Mouse (Mus musculus) midbrain, embryonic 13.5 days (tissue): Measurements from ENCODE around the gene Slc27a1. TPM values are rescaled to one million over a fixed set of nuclear protein-coding genes. Genes with fewer than 3 reads are reported as not detected.

Experiments
- ATAC-seq: fragments of 200-750 bp; cut with Nextera tagmentation; 2 replicates; pipeline ENCODE4 v1.8.0; 2017; ENCODE audit warnings: mild to moderate bottlenecking, moderate TSS enrichment, moderate library complexity
- H3K27ac ChIP-seq: fragments of 300-500 bp; sonication (generic); 2 replicates; pipeline ENCODE4 v1.5.1; 2015; ENCODE audit warnings: inconsistent platforms, mild to moderate bottlenecking, moderate library complexity
- H3K27me3 ChIP-seq: fragments of 300-500 bp; sonication (generic); 2 replicates; pipeline ENCODE4 v1.6.1; 2015; ENCODE audit warnings: mild to moderate bottlenecking, inconsistent platforms
- H3K36me3 ChIP-seq: fragments of 300-500 bp; sonication (generic); 2 replicates; pipeline ENCODE4 v1.6.1; 2015; ENCODE audit warnings: mild to moderate bottlenecking, inconsistent platforms
- H3K4me1 ChIP-seq: fragments of 300-500 bp; sonication (generic); replicated peaks from 2 replicates; pipeline ENCODE4 v1.6.1; 2015; ENCODE audit warnings: inconsistent platforms
- H3K4me2 ChIP-seq: fragments of 300-500 bp; sonication (generic); replicated peaks from 2 replicates; pipeline ENCODE4 v1.6.1; 2015; ENCODE audit warnings: moderate library complexity, mild to moderate bottlenecking, inconsistent platforms
- H3K4me3 ChIP-seq: fragments of 300-500 bp; sonication (generic); replicated peaks from 2 replicates; pipeline ENCODE4 v1.5.1; 2015; ENCODE audit warnings: mild to moderate bottlenecking, inconsistent platforms
- H3K9ac ChIP-seq: fragments of 300-500 bp; sonication (generic); replicated peaks from 2 replicates; pipeline ENCODE4 v1.6.1; 2015; ENCODE audit warnings: mild to moderate bottlenecking, inconsistent platforms
- H3K9me3 ChIP-seq: fragments of 300-500 bp; sonication (generic); 2 replicates; pipeline ENCODE4 v1.6.1; 2016; ENCODE audit warnings: mild to moderate bottlenecking, inconsistent platforms
- WGBS: fragments of 180-500 bp; shearing (Covaris S2); methylation state at CpG from one replicate; pipeline ENCODE4 v1.1.7; 2015; 5-methylcytosine and 5-hydroxymethylcytosine counted together
- microRNA-seq: library from miRNA; unstranded; fragments of <30 nt; microRNA quantifications from one replicate; pipeline ENCODE4, GENCODE M21; 2016
- polyA plus RNA-seq: library from polyadenylated mRNA; unstranded; fragments of >200 nt; fragmentation: Nextera tagmentation; extraction: Ambion mirVana; gene quantifications from 2 replicates; pipeline ENCODE4 v1.2.1, GENCODE M21; 2015

Slc27a1 gene
- polyA plus RNA-seq, 1 experiment from 2014 or later: 58.7 TPM

GRCm38 (mm10) chr8:71630761-71631160 lies 62.1 kb downstream of the Slc27a1 start:
- 0 out of 2 replicates have a peak, but pooled peaks cover 2% of the 10 kb centered on the region for H3K9me3 ChIP-seq
- peaks cover 62% of the 10 kb centered on the region for H3K27me3 ChIP-seq
- 88% methylated on average over 6 of the region's 6 CpGs for WGBS
- peaks cover 17% of the 10 kb centered on the region for H3K36me3 ChIP-seq
- no peak overlapping the region for H3K4me2 ChIP-seq
- no peak overlapping the region for H3K9ac ChIP-seq
- no peak overlapping the region for H3K4me3 ChIP-seq
- no peak for ATAC-seq
- peaks cover 26% of the 10 kb centered on the region for H3K4me1 ChIP-seq
- no peak overlapping the region for H3K27ac ChIP-seq

DNA sequence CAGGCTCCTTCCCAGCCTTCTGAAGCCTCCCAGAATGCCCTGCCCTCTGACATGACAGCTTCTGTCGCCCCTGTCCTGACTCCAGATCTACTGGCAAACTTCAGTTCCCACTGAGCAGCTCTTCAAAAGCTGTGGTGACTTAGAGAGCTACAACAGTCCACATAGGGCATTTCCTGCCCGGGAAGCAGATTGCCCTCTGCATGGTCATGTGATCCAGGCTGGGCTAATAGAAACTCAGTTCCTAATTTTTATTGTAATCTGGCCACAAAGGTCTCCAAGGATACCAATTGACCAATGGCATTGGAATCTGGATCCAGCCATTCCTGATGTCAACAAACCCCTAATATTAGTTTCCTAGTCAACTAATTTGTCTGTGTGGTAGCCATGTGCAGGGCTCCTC lies 63.2 kb downstream of the Slc27a1 start:
- no peak for ATAC-seq
- Histone ChIP-seq H3K4me3 (no peak overlapping the region), H3K9me3 (0 out of 2 replicates have a peak, but pooled peaks cover 2% of the 10 kb centered on the region), H3K9ac (no peak overlapping the region), H3K27ac (no peak overlapping the region), H3K4me1 (peaks cover 26% of the 10 kb centered on the region), H3K27me3 (peaks cover 67% of the 10 kb centered on the region), H3K36me3 (peaks cover 17% of the 10 kb centered on the region), H3K4me2 (no peak overlapping the region)
- 65% methylated on average over 2 of the region's 2 CpGs for WGBS

GRCm38 (mm10) chr8:71633164-71633563 lies 64.5 kb downstream of the Slc27a1 start:
- Histone ChIP-seq H3K9me3 (0 out of 2 replicates have a peak, but pooled peaks cover 2% of the 10 kb centered on the region), H3K27ac (no peak overlapping the region), H3K27me3 (peaks cover 64% of the 10 kb centered on the region), H3K4me3 (no peak overlapping the region), H3K9ac (no peak overlapping the region), H3K4me2 (no peak overlapping the region), H3K4me1 (peaks cover 26% of the 10 kb centered on the region), H3K36me3 (peaks cover 17% of the 10 kb centered on the region)
- 12% methylated on average over 19 of the region's 22 CpGs for WGBS
- no peak for ATAC-seq

DNA sequence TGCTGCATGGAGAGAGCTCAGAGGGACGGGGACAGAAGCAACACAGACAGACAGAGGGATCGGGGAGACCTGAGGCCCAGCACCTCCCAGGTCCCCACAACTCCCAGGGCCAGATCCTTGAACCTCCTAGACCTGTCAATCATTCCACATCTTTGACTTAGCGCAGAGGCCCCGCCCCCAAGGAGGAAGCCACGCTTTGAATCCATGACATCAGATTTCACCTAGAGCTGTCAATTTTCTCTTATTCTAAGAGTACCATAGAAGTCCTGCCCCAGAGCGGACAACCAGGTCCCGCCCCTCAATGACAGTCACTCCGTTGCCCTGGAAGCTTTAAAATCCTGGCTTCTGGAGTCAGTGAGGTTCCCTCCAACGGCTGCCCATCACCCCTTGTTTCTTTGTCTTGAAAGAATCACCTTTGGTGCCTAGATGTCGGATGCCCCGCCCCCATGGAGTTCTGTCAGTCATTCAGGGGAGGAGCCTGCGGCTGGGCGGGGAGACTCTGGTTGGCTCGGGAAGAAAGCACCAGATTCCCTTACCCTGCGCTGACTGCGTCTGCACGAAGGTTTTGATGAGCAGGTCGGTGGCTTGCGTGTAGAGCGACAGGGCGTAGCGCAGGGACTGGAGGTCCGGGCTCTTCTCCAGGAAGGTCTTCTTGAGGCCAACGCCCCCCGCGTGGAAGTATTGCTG lies 65.4 kb downstream of the Slc27a1 start:
- 3% methylated on average over 26 of the region's 26 CpGs for WGBS
- H3K27me3 ChIP-seq: peaks cover 68% of the 10 kb centered on the region
- H3K4me2 ChIP-seq: peak overlapping the region; percentile 40
- 0 out of 2 replicates have a peak overlapping the region, but pooled peaks have one; percentile 8 for H3K4me3 ChIP-seq
- no peak overlapping the region for H3K9ac ChIP-seq
- peaks cover 18% of the 10 kb centered on the region for H3K4me1 ChIP-seq
- ATAC-seq: peak; percentile 27; the same call in 1 of the 2 replicates
- H3K36me3 ChIP-seq: peaks cover 23% of the 10 kb centered on the region
- 0 out of 2 replicates have a peak, but pooled peaks cover 2% of the 10 kb centered on the region for H3K9me3 ChIP-seq
- H3K27ac ChIP-seq: peak overlapping the region; percentile 69

Small RNA genes lying within 50 kb of the gene (microRNA-seq; reads per million reads assigned to microRNA genes)
- 2.5 reads per million, percentile 7 among the genes with 10 or more reads in this experiment for gene Mir6769b

Other genes with a start within 250 kb of the Slc27a1 start
- gene Use1, start 202.0 kb upstream of the Slc27a1 start, polyA plus RNA-seq: 108 and 109 TPM in 2 replicates
- 4.9 and 5.3 TPM in 2 replicates for gene Ocel1, start 197.6 kb upstream of the Slc27a1 start, polyA plus RNA-seq
- gene Nr2f6, start 186.9 kb upstream of the Slc27a1 start, polyA plus RNA-seq: 17.0 and 21.7 TPM in 2 replicates
- 4.8 and 5.4 TPM in 2 replicates for gene Ushbp1, start 173.1 kb upstream of the Slc27a1 start, polyA plus RNA-seq
- gene Babam1, start 172.0 kb upstream of the Slc27a1 start, polyA plus RNA-seq: 83.7 and 96.9 TPM in 2 replicates
- 14.9 and 16.1 TPM in 2 replicates for gene Ankle1, start 162.9 kb upstream of the Slc27a1 start, polyA plus RNA-seq
- 114 and 133 TPM in 2 replicates for gene Abhd8, start 105.2 kb upstream of the Slc27a1 start, polyA plus RNA-seq
- 242 TPM in 2 replicates for gene Mrpl34, start 103.9 kb upstream of the Slc27a1 start, polyA plus RNA-seq
- gene Dda1, start 99.7 kb upstream of the Slc27a1 start, polyA plus RNA-seq: 197 TPM in 2 replicates
- gene Ano8, start 82.9 kb upstream of the Slc27a1 start, polyA plus RNA-seq: 5.3 and 9.3 TPM in 2 replicates
- 11.6 and 13.2 TPM in 2 replicates for gene Gtpbp3, start 80.8 kb upstream of the Slc27a1 start, polyA plus RNA-seq
- 8.0 and 10.2 TPM in 2 replicates for gene Plvap, start 57.1 kb upstream of the Slc27a1 start, polyA plus RNA-seq
- gene Ccdc194, start 43.2 kb upstream of the Slc27a1 start, polyA plus RNA-seq: 0.11 TPM in 1 of 2 replicates, not detected in the other
- 9.8 and 10.9 TPM in 2 replicates for gene Bst2, start 31.4 kb upstream of the Slc27a1 start, polyA plus RNA-seq
- gene Mvb12a, start 26.0 kb upstream of the Slc27a1 start, polyA plus RNA-seq: 51.7 and 62.3 TPM in 2 replicates
- gene Tmem221, start 10.0 kb upstream of the Slc27a1 start, polyA plus RNA-seq: not detected in 2 replicates
- gene Nxnl1, start 2.3 kb upstream of the Slc27a1 start, polyA plus RNA-seq: not detected in 2 replicates
- 201 and 208 TPM in 2 replicates for gene Pgls, start 23.3 kb downstream of the Slc27a1 start, polyA plus RNA-seq
- 4.4 and 7.5 TPM in 2 replicates for gene Fam129c, start 28.8 kb downstream of the Slc27a1 start, polyA plus RNA-seq
- gene Colgalt1, start 42.1 kb downstream of the Slc27a1 start, polyA plus RNA-seq: 51.1 and 51.3 TPM in 2 replicates
- 17.1 and 18.5 TPM in 2 replicates for gene Unc13a, start 102.9 kb downstream of the Slc27a1 start, polyA plus RNA-seq
- gene Jak3, start 107.4 kb downstream of the Slc27a1 start, polyA plus RNA-seq: 2.5 and 2.7 TPM in 2 replicates
- gene Insl3, start 120.3 kb downstream of the Slc27a1 start, polyA plus RNA-seq: 0.70 and 0.79 TPM in 2 replicates
- gene B3gnt3, start 132.9 kb downstream of the Slc27a1 start, polyA plus RNA-seq: 0.28 and 0.31 TPM in 2 replicates
- gene Fcho1, start 156.8 kb downstream of the Slc27a1 start, polyA plus RNA-seq: 63.9 and 65.5 TPM in 2 replicates